Mouse (Mus musculus) kidney, adult 2 months (tissue): ENCODE measurements at regions not wholly inside any gene's neighbourhood (a gene's known extent, or its start where the extent isn't known, plus 50 kb on each side); places are given as distances from the start of the nearest gene placed in this dataset.

Source experiments
- CTCF ChIP-seq: fragments of 200-500 bp; conservative IDR thresholded peaks from 2 replicates; pipeline ENCODE4 v1.5.1; 2011; ENCODE audit warnings: low read depth, mild to moderate bottlenecking, control low read depth, low read length, moderate library complexity, mixed read lengths; ENCODE audit not compliant: insufficient read depth, insufficient read length
- POLR2A ChIP-seq: fragments of 200-500 bp; IDR thresholded peaks from one replicate; pipeline ENCODE4 v1.6.1; 2011; ENCODE audit warnings: low read depth, low read length, control low read depth

DNA sequence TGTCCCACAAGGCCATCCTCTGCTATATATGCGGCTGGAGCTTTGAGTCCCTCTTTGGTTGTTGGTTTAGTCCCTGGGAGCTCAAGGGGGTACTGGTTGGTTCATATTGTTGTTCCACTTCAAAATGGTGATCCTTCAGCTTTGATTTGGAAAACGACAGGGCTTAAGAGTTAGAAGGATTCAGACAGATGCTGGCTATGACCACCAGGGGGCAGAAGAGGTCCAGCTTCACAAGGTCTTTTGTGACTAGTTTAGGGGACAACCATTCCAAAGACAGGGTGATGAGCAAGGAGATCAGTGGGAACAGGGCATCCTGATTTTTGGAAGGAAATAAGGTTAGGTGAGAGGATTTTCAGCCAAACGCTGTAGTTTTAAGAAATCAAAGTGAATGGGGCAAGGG is 399.9 kb upstream of the Igfbp7 start:
- TF ChIP-seq CTCF (peak; percentile 60), POLR2A (no peak)
